Mouse (Mus musculus) kidney, embryonic 15.5 days (tissue): ENCODE measurements around the gene Tcaf3. TPM values are rescaled to one million over a fixed set of nuclear protein-coding genes. Genes with fewer than 3 reads are reported as not detected.
A peak's percentile ranks its signal among the peaks of the same experiment; 100 is the strongest.

Experiments
- ATAC-seq: fragments of 200-750 bp; cut with Nextera tagmentation; replicated peaks from 2 replicates; pipeline ENCODE4 v1.8.0; 2017; ENCODE audit warnings: moderate TSS enrichment; ENCODE audit not compliant: low FRiP score
- H3K27ac ChIP-seq: fragments of 300-500 bp; sonication (generic); 2 replicates; pipeline ENCODE4 v1.5.1; 2015; ENCODE audit warnings: mild to moderate bottlenecking, inconsistent platforms
- H3K27me3 ChIP-seq: fragments of 300-500 bp; sonication (generic); 2 replicates; pipeline ENCODE4 v1.6.1; 2015; ENCODE audit warnings: inconsistent platforms
- H3K36me3 ChIP-seq: fragments of 300-500 bp; sonication (generic); 2 replicates; pipeline ENCODE4 v1.6.1; 2015; ENCODE audit warnings: inconsistent platforms
- H3K4me1 ChIP-seq: fragments of 300-500 bp; sonication (generic); 2 replicates; pipeline ENCODE4 v1.6.1; 2015; ENCODE audit warnings: inconsistent platforms
- H3K4me2 ChIP-seq: fragments of 300-500 bp; sonication (generic); 2 replicates; pipeline ENCODE4 v1.6.1; 2015; ENCODE audit warnings: moderate library complexity, mild to moderate bottlenecking, inconsistent platforms
- H3K4me3 ChIP-seq: fragments of 300-500 bp; sonication (generic); replicated peaks from 2 replicates; pipeline ENCODE4 v1.5.1; 2015; ENCODE audit warnings: mild to moderate bottlenecking, inconsistent platforms
- H3K9ac ChIP-seq: fragments of 300-500 bp; sonication (generic); 2 replicates; pipeline ENCODE4 v1.6.1; 2015; ENCODE audit warnings: mild to moderate bottlenecking, inconsistent platforms
- H3K9me3 ChIP-seq: fragments of 300-500 bp; sonication (generic); replicated peaks from 2 replicates; pipeline ENCODE4 v1.6.1; 2016; ENCODE audit warnings: inconsistent platforms
- WGBS: fragments of 180-500 bp; shearing (Covaris S2); methylation state at CpG from one replicate; pipeline ENCODE4 v1.1.7; 2015; ENCODE audit warnings: mixed read lengths; 5-methylcytosine and 5-hydroxymethylcytosine counted together
- polyA plus RNA-seq: library from polyadenylated mRNA; unstranded; fragments of >200 nt; fragmentation: Nextera tagmentation; extraction: Ambion mirVana; gene quantifications from 2 replicates; pipeline ENCODE4 v1.2.1, GENCODE M21; 2015

The Tcaf3 gene
- not detected in 2 replicates for polyA plus RNA-seq

- Histone ChIP-seq H3K4me1 (no peaks in the 10 kb centered on the region), H3K4me3 (no peak within 1 kb of the TSS), H3K27ac (no peak within 1 kb of the TSS), H3K4me2 (no peak within 1 kb of the TSS), H3K9me3 (no peaks in the 10 kb centered on the region), H3K27me3 (no peaks in the 10 kb centered on the region), H3K9ac (no peak within 1 kb of the TSS), H3K36me3 (no peaks in the 10 kb centered on the region)
- no peak for ATAC-seq
- 87% methylated on average over 4 of the region's 4 CpGs for WGBS
Observed at GRCm38 (mm10) chr6:42597592-42597991, at the start of gene Tcaf3. TSS of gene Tcaf3 (minus strand) at chr6:42597692.

GRCm38 (mm10) chr6:42644912-42645549, 47.5 kb upstream of the Tcaf3 start, which contains the start of gene Tcaf2:
TSS of gene Tcaf2 (minus strand) at chr6:42645254.
- Histone ChIP-seq H3K4me3 (peak within 1 kb of the TSS; percentile 47), H3K4me1 (0 out of 2 replicates have a peak, but pooled peaks cover 5% of the 10 kb centered on the region), H3K36me3 (no peaks in the 10 kb centered on the region), H3K4me2 (peak within 1 kb of the TSS; percentile 58), H3K9me3 (no peaks in the 10 kb centered on the region), H3K27ac (0 out of 2 replicates have a peak within 1 kb of the TSS, but pooled peaks have one; percentile 57), H3K9ac (no peak within 1 kb of the TSS), H3K27me3 (no peaks in the 10 kb centered on the region)
- under 1% methylated on average over 23 of the region's 23 CpGs for WGBS
- ATAC-seq: peak; percentile 100

GRCm38 (mm10) chr6:42634393-42634792, 36.9 kb upstream of the Tcaf3 start:
- Histone ChIP-seq H3K9ac (no peak overlapping the region), H3K9me3 (no peaks in the 10 kb centered on the region), H3K36me3 (no peaks in the 10 kb centered on the region), H3K4me1 (no peaks in the 10 kb centered on the region), H3K27me3 (no peaks in the 10 kb centered on the region), H3K27ac (no peak overlapping the region), H3K4me3 (no peak overlapping the region), H3K4me2 (no peak overlapping the region)
- 87% methylated on average over 5 of the region's 5 CpGs for WGBS
- ATAC-seq: no peak

GRCm38 (mm10) chr6:42631395-42631794, 33.9 kb upstream of the Tcaf3 start:
- no peak for ATAC-seq
- Histone ChIP-seq H3K9ac (no peak overlapping the region), H3K4me2 (no peak overlapping the region), H3K4me1 (no peaks in the 10 kb centered on the region), H3K27me3 (no peaks in the 10 kb centered on the region), H3K4me3 (no peak overlapping the region), H3K9me3 (no peaks in the 10 kb centered on the region), H3K27ac (no peak overlapping the region), H3K36me3 (no peaks in the 10 kb centered on the region)
- WGBS: 70% methylated on average over 4 of the region's 4 CpGs

- H3K36me3 ChIP-seq: no peaks in the 10 kb centered on the region
- H3K4me3 ChIP-seq: no peak overlapping the region
- H3K27ac ChIP-seq: no peak overlapping the region
- no peaks in the 10 kb centered on the region for H3K9me3 ChIP-seq
- H3K4me2 ChIP-seq: no peak overlapping the region
- no peaks in the 10 kb centered on the region for H3K4me1 ChIP-seq
- H3K9ac ChIP-seq: no peak overlapping the region
- 76% methylated on average over 2 of the region's 2 CpGs for WGBS
- no peak for ATAC-seq
- H3K27me3 ChIP-seq: no peaks in the 10 kb centered on the region
Observed at GRCm38 (mm10) chr6:42616904-42617303, 19.4 kb upstream of the Tcaf3 start.

- 0 out of 2 replicates have a peak, but pooled peaks cover 3% of the 10 kb centered on the region for H3K4me1 ChIP-seq
- H3K9me3 ChIP-seq: no peaks in the 10 kb centered on the region; the same call in 1 of the 2 replicates
- H3K27ac ChIP-seq: no peak overlapping the region
- no peak overlapping the region for H3K4me2 ChIP-seq
- no peak for ATAC-seq
- H3K27me3 ChIP-seq: no peaks in the 10 kb centered on the region
- no peaks in the 10 kb centered on the region for H3K36me3 ChIP-seq
- H3K4me3 ChIP-seq: no peak overlapping the region
- no peak overlapping the region for H3K9ac ChIP-seq
Observed at GRCm38 (mm10) chr6:42612218-42612617, 14.7 kb upstream of the Tcaf3 start.

DNA sequence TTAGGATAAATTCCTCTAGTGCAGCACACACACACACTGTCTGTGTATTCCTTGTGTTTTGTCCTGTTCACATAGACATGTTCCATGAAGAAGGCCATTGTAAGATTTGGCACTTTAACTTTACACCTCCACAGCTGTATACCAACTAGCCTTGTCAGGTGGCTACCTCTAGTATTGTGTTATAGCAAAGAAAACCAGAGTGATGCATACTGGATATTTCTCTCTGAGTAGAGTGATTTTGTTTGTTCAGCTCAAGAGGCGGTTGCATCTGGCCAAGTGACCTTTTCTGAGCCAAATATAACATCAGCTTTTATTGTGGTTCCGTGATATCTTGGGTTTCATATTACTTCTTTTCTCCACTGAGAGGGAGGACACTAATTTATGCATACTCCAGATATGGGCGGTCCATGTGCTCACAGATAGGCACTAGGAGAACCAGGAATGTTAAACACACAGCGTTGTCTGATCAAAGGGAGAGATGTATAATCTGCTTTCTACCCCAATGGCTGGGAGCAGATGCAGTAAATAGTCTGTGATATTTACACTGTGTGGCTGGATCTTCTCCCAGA, 13.5 kb upstream of the Tcaf3 start:
- H3K4me2 ChIP-seq: no peak overlapping the region
- no peak overlapping the region for H3K9ac ChIP-seq
- 44% methylated on average over 4 of the region's 4 CpGs for WGBS
- no peaks in the 10 kb centered on the region for H3K36me3 ChIP-seq
- H3K9me3 ChIP-seq: no peaks in the 10 kb centered on the region; the same call in 1 of the 2 replicates
- no peak overlapping the region for H3K27ac ChIP-seq
- ATAC-seq: peak; percentile 64; the same call in 1 of the 2 replicates
- 0 out of 2 replicates have a peak, but pooled peaks cover 3% of the 10 kb centered on the region for H3K4me1 ChIP-seq
- no peak overlapping the region for H3K4me3 ChIP-seq
- H3K27me3 ChIP-seq: no peaks in the 10 kb centered on the region

GRCm38 (mm10) chr6:42593138-42593882, 4.2 kb downstream of the Tcaf3 start:
- no peak for ATAC-seq
- WGBS: 70% methylated on average over 17 of the region's 17 CpGs
- H3K36me3 ChIP-seq: no peaks in the 10 kb centered on the region
- no peaks in the 10 kb centered on the region for H3K9me3 ChIP-seq
- H3K4me2 ChIP-seq: no peak overlapping the region
- H3K27ac ChIP-seq: no peak overlapping the region
- H3K4me1 ChIP-seq: no peaks in the 10 kb centered on the region
- no peaks in the 10 kb centered on the region for H3K27me3 ChIP-seq
- H3K9ac ChIP-seq: no peak overlapping the region
- H3K4me3 ChIP-seq: no peak overlapping the region

GRCm38 (mm10) chr6:42586569-42586968, 10.9 kb downstream of the Tcaf3 start:
- H3K9me3 ChIP-seq: no peaks in the 10 kb centered on the region
- H3K4me2 ChIP-seq: no peak overlapping the region
- no peaks in the 10 kb centered on the region for H3K27me3 ChIP-seq
- ATAC-seq: no peak
- H3K36me3 ChIP-seq: no peaks in the 10 kb centered on the region
- no peak overlapping the region for H3K27ac ChIP-seq
- WGBS: 87% methylated on average over 5 of the region's 5 CpGs
- no peak overlapping the region for H3K4me3 ChIP-seq
- H3K9ac ChIP-seq: no peak overlapping the region
- H3K4me1 ChIP-seq: 0 out of 2 replicates have a peak, but pooled peaks cover 4% of the 10 kb centered on the region

- Histone ChIP-seq H3K36me3 (no peaks in the 10 kb centered on the region), H3K4me3 (no peak overlapping the region), H3K27me3 (no peaks in the 10 kb centered on the region), H3K9me3 (no peaks in the 10 kb centered on the region), H3K4me1 (0 out of 2 replicates have a peak, but pooled peaks cover 4% of the 10 kb centered on the region), H3K27ac (no peak overlapping the region), H3K4me2 (peak overlapping the region; percentile 44), H3K9ac (no peak overlapping the region)
- under 1% methylated on average over 7 of the region's 7 CpGs for WGBS
- no peak for ATAC-seq
Observed at GRCm38 (mm10) chr6:42583488-42583872, 14.0 kb downstream of the Tcaf3 start.

DNA sequence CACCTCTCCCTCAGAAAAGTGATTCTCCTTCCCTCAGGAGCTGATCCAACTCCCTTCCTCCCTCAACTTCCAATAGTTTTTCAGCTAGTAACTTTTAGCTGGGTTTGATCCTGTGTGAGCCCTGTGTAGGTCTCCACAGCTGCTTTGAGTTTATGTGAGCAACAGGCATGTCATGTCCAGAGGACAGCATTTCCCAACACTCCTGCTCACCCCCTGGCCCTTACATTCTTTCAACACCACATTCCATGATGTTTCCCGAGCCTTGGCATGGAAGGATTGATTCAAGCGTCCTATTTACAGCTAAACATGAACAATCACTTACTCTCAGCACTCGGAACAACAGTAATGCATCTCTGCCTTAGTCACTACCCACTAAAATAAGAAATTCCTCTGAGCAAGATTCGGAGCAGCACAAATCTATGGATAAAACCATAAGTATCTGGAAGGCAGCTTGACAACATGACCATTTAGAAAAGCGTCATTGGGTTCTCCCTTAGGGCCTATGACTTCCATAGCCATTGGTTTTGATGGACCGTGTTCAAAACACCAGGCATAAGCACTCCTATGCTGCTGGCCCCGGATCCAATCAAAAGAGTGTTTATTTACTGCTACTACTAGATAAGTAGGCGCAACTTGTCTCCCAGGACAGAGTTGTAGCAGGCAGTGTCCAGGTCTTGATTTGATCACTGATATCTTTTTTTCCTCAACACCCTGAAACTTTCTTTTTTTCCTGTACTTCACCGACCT, 14.6 kb downstream of the Tcaf3 start:
- H3K9me3 ChIP-seq: no peaks in the 10 kb centered on the region
- H3K9ac ChIP-seq: no peak overlapping the region
- ATAC-seq: no peak

More for the DNA sequence above, 14.6 kb downstream of the Tcaf3 start:
- Histone ChIP-seq H3K4me3 (no peak overlapping the region), H3K4me2 (peak overlapping the region; percentile 44), H3K27ac (no peak overlapping the region), H3K4me1 (0 out of 2 replicates have a peak, but pooled peaks cover 4% of the 10 kb centered on the region), H3K27me3 (no peaks in the 10 kb centered on the region), H3K36me3 (no peaks in the 10 kb centered on the region)
- 60% methylated on average over 9 of the region's 9 CpGs for WGBS
